Mouse (Mus musculus) forebrain, embryonic 15.5 days (tissue): ENCODE results near the gene Cd200r2. TPM values are rescaled to one million over a fixed set of nuclear protein-coding genes. Genes with fewer than 3 reads are reported as not detected.
"Not testable (repeated sequence)": the region's sequence is repeated elsewhere in the genome, so short reads cannot be mapped to it uniquely, and the experiment has no call there.

Source experiments
- ATAC-seq: fragments of 200-750 bp; cut with Nextera tagmentation; replicated peaks from 2 replicates; pipeline ENCODE4 v1.8.0; 2017; ENCODE audit warnings: mild to moderate bottlenecking, moderate TSS enrichment, moderate library complexity
- H3K27ac ChIP-seq: fragments of 300-500 bp; sonication (generic); replicated peaks from 2 replicates; pipeline ENCODE4 v1.5.1; 2015; ENCODE audit warnings: mild to moderate bottlenecking, inconsistent platforms
- H3K27me3 ChIP-seq: fragments of 300-500 bp; sonication (generic); 2 replicates; pipeline ENCODE4 v1.6.1; 2015; ENCODE audit warnings: inconsistent platforms
- H3K36me3 ChIP-seq: fragments of 300-500 bp; sonication (generic); 2 replicates; pipeline ENCODE4 v1.6.1; 2015; ENCODE audit warnings: mild to moderate bottlenecking, inconsistent platforms
- H3K4me1 ChIP-seq: fragments of 300-500 bp; sonication (generic); 2 replicates; pipeline ENCODE4 v1.6.1; 2015; ENCODE audit warnings: inconsistent platforms
- H3K4me2 ChIP-seq: fragments of 300-500 bp; sonication (generic); replicated peaks from 2 replicates; pipeline ENCODE4 v1.6.1; 2015; ENCODE audit warnings: mild to moderate bottlenecking, inconsistent platforms
- H3K4me3 ChIP-seq: fragments of 300-500 bp; sonication (generic); 2 replicates; pipeline ENCODE4 v1.5.1; 2015; ENCODE audit warnings: mild to moderate bottlenecking, inconsistent platforms
- H3K9ac ChIP-seq: fragments of 300-500 bp; sonication (generic); replicated peaks from 2 replicates; pipeline ENCODE4 v1.6.1; 2015; ENCODE audit warnings: mild to moderate bottlenecking, inconsistent platforms
- H3K9me3 ChIP-seq: fragments of 300-500 bp; sonication (generic); 2 replicates; pipeline ENCODE4 v1.6.1; 2016; ENCODE audit warnings: inconsistent platforms
- WGBS: fragments of 180-500 bp; shearing (Covaris S2); methylation state at CpG from one replicate; pipeline ENCODE4 v1.1.7; 2015; ENCODE audit warnings: mixed read lengths; 5-methylcytosine and 5-hydroxymethylcytosine counted together
- polyA plus RNA-seq: library from polyadenylated mRNA; unstranded; fragments of >200 nt; fragmentation: Nextera tagmentation; extraction: Ambion mirVana; gene quantifications from 2 replicates; pipeline ENCODE4 v1.2.1, GENCODE M21; 2015

Gene Cd200r2
- not detected in 2 replicates for polyA plus RNA-seq

- H3K4me1 ChIP-seq: no peaks in the 10 kb centered on the region
- no peaks in the 10 kb centered on the region for H3K36me3 ChIP-seq
- no peak within 1 kb of the TSS for H3K27ac ChIP-seq
- H3K27me3 ChIP-seq: no peaks in the 10 kb centered on the region
- no peak for ATAC-seq
- H3K9me3 ChIP-seq: no peaks in the 10 kb centered on the region
- no peak within 1 kb of the TSS for H3K4me3 ChIP-seq
- 96% methylated on average over 2 of the region's 2 CpGs for WGBS
- no peak within 1 kb of the TSS for H3K9ac ChIP-seq
- H3K4me2 ChIP-seq: no peak within 1 kb of the TSS
Observed at GRCm38 (mm10) chr16:44866797-44867196, at the start of gene Cd200r2. Gene Cd200r2 (plus strand): TSS chr16:44867097.

GRCm38 (mm10) chr16:44818010-44818409 lies 48.9 kb upstream of the Cd200r2 start:
- Histone ChIP-seq H3K4me2 (no peak overlapping the region), H3K27ac (no peak overlapping the region), H3K36me3 (no peaks in the 10 kb centered on the region), H3K9ac (no peak overlapping the region), H3K4me3 (no peak overlapping the region), H3K4me1 (no peaks in the 10 kb centered on the region), H3K27me3 (no peaks in the 10 kb centered on the region), H3K9me3 (no peaks in the 10 kb centered on the region)
- WGBS: 62% methylated on average over 1 of the region's 1 CpGs
- ATAC-seq: no peak

- Histone ChIP-seq H3K27ac (no peak overlapping the region), H3K9ac (no peak overlapping the region), H3K36me3 (no peaks in the 10 kb centered on the region), H3K27me3 (no peaks in the 10 kb centered on the region), H3K4me3 (no peak overlapping the region), H3K9me3 (no peaks in the 10 kb centered on the region), H3K4me1 (no peaks in the 10 kb centered on the region), H3K4me2 (no peak overlapping the region)
- WGBS: 90% methylated on average over 4 of the region's 4 CpGs
- ATAC-seq: no peak
Observed at GRCm38 (mm10) chr16:44820545-44820944, 46.4 kb upstream of the Cd200r2 start.

GRCm38 (mm10) chr16:44832286-44832685 lies 34.6 kb upstream of the Cd200r2 start:
- H3K9me3 ChIP-seq: no peaks in the 10 kb centered on the region
- 85% methylated on average over 3 of the region's 3 CpGs for WGBS
- no peak overlapping the region for H3K9ac ChIP-seq
- no peaks in the 10 kb centered on the region for H3K27me3 ChIP-seq
- H3K4me3 ChIP-seq: no peak overlapping the region
- H3K4me1 ChIP-seq: no peaks in the 10 kb centered on the region
- no peak overlapping the region for H3K4me2 ChIP-seq
- ATAC-seq: no peak
- no peak overlapping the region for H3K27ac ChIP-seq
- H3K36me3 ChIP-seq: no peaks in the 10 kb centered on the region

- not testable (repeated sequence) for H3K36me3 ChIP-seq, H3K27me3 ChIP-seq, ATAC-seq, H3K4me3 ChIP-seq, H3K4me1 ChIP-seq, H3K9me3 ChIP-seq, H3K9ac ChIP-seq, H3K4me2 ChIP-seq, H3K27ac ChIP-seq
- 42% methylated on average over 2 of the region's 2 CpGs for WGBS
Observed at GRCm38 (mm10) chr16:44833189-44833588, 33.7 kb upstream of the Cd200r2 start.

GRCm38 (mm10) chr16:44875178-44875577 lies 8.3 kb downstream of the Cd200r2 start:
- H3K9ac ChIP-seq: no peak overlapping the region
- no peak for ATAC-seq
- 86% methylated on average over 1 of the region's 1 CpGs for WGBS
- no peak overlapping the region for H3K4me3 ChIP-seq
- no peak overlapping the region for H3K4me2 ChIP-seq
- no peak overlapping the region for H3K27ac ChIP-seq
- H3K4me1 ChIP-seq: no peaks in the 10 kb centered on the region
- no peaks in the 10 kb centered on the region for H3K9me3 ChIP-seq
- H3K36me3 ChIP-seq: no peaks in the 10 kb centered on the region
- H3K27me3 ChIP-seq: no peaks in the 10 kb centered on the region

- no peaks in the 10 kb centered on the region for H3K27me3 ChIP-seq
- H3K9me3 ChIP-seq: no peaks in the 10 kb centered on the region
- no peak overlapping the region for H3K27ac ChIP-seq
- 63% methylated on average over 5 of the region's 5 CpGs for WGBS
- no peak for ATAC-seq
- no peaks in the 10 kb centered on the region for H3K4me1 ChIP-seq
- no peak overlapping the region for H3K4me3 ChIP-seq
- no peaks in the 10 kb centered on the region for H3K36me3 ChIP-seq
- H3K9ac ChIP-seq: no peak overlapping the region
- H3K4me2 ChIP-seq: no peak overlapping the region
Observed at GRCm38 (mm10) chr16:44876625-44877024, 9.7 kb downstream of the Cd200r2 start.

GRCm38 (mm10) chr16:44877595-44877994 lies 10.7 kb downstream of the Cd200r2 start:
- no peak overlapping the region for H3K4me3 ChIP-seq
- 85% methylated on average over 6 of the region's 6 CpGs for WGBS
- H3K36me3 ChIP-seq: no peaks in the 10 kb centered on the region
- no peaks in the 10 kb centered on the region for H3K27me3 ChIP-seq
- no peak overlapping the region for H3K27ac ChIP-seq
- H3K4me2 ChIP-seq: no peak overlapping the region
- no peaks in the 10 kb centered on the region for H3K4me1 ChIP-seq
- no peak overlapping the region for H3K9ac ChIP-seq
- no peak for ATAC-seq
- no peaks in the 10 kb centered on the region for H3K9me3 ChIP-seq

GRCm38 (mm10) chr16:44890814-44891213 lies 23.9 kb downstream of the Cd200r2 start:
- Histone ChIP-seq H3K27me3 (no peaks in the 10 kb centered on the region), H3K9ac (no peak overlapping the region), H3K4me1 (no peaks in the 10 kb centered on the region), H3K9me3 (no peaks in the 10 kb centered on the region), H3K27ac (no peak overlapping the region), H3K36me3 (no peaks in the 10 kb centered on the region), H3K4me2 (no peak overlapping the region), H3K4me3 (no peak overlapping the region)
- WGBS: 93% methylated on average over 1 of the region's 1 CpGs
- no peak for ATAC-seq

GRCm38 (mm10) chr16:44932016-44932415 lies 65.1 kb downstream of the Cd200r2 start:
- Histone ChIP-seq H3K9me3 (no peaks in the 10 kb centered on the region), H3K4me3 (no peak overlapping the region), H3K27me3 (no peaks in the 10 kb centered on the region), H3K9ac (no peak overlapping the region), H3K4me1 (no peaks in the 10 kb centered on the region), H3K4me2 (no peak overlapping the region), H3K27ac (no peak overlapping the region), H3K36me3 (no peaks in the 10 kb centered on the region)
- no peak for ATAC-seq
- 73% methylated on average over 1 of the region's 1 CpGs for WGBS

GRCm38 (mm10) chr16:44943468-44943867 lies 76.6 kb downstream of the Cd200r2 start, which contains the start of gene Cd200r3:
Gene Cd200r3 (plus strand): TSS chr16:44943678.
- Histone ChIP-seq H3K9me3 (no peaks in the 10 kb centered on the region), H3K27me3 (no peaks in the 10 kb centered on the region), H3K4me3 (no peak within 1 kb of the TSS), H3K27ac (no peak within 1 kb of the TSS), H3K36me3 (no peaks in the 10 kb centered on the region), H3K4me2 (no peak within 1 kb of the TSS), H3K9ac (no peak within 1 kb of the TSS), H3K4me1 (no peaks in the 10 kb centered on the region)
- no peak for ATAC-seq
- 89% methylated on average over 3 of the region's 3 CpGs for WGBS

GRCm38 (mm10) chr16:44951360-44952114 lies 84.6 kb downstream of the Cd200r2 start:
- ATAC-seq: no peak
- no peak overlapping the region for H3K4me3 ChIP-seq
- WGBS: 72% methylated on average over 4 of the region's 4 CpGs
- H3K27me3 ChIP-seq: no peaks in the 10 kb centered on the region
- H3K9ac ChIP-seq: no peak overlapping the region
- H3K4me2 ChIP-seq: no peak overlapping the region
- H3K27ac ChIP-seq: no peak overlapping the region
- no peaks in the 10 kb centered on the region for H3K4me1 ChIP-seq
- H3K9me3 ChIP-seq: no peaks in the 10 kb centered on the region
- H3K36me3 ChIP-seq: no peaks in the 10 kb centered on the region

- Histone ChIP-seq H3K27me3 (no peaks in the 10 kb centered on the region), H3K36me3 (no peaks in the 10 kb centered on the region), H3K9me3 (no peaks in the 10 kb centered on the region), H3K9ac (no peak overlapping the region), H3K4me1 (no peaks in the 10 kb centered on the region), H3K27ac (no peak overlapping the region), H3K4me2 (no peak overlapping the region), H3K4me3 (no peak overlapping the region)
- 89% methylated on average over 2 of the region's 2 CpGs for WGBS
- no peak for ATAC-seq
Observed at GRCm38 (mm10) chr16:44962296-44962695, 95.4 kb downstream of the Cd200r2 start.
